Mouse (Mus musculus) lung, postnatal 0 days (tissue): ENCODE measurements around the gene Evl.
A peak's percentile ranks its signal among the peaks of the same experiment; 100 is the strongest.

Source experiments
- CTCF ChIP-seq: IDR thresholded peaks from 2 replicates; pipeline ENCODE4 v1.5.1; 2016; ENCODE audit warnings: antibody characterized with exemption, mild to moderate bottlenecking
- EP300 ChIP-seq: IDR thresholded peaks from 2 replicates; pipeline ENCODE4 v1.6.1; 2016; ENCODE audit warnings: antibody characterized with exemption, mild to moderate bottlenecking, control low read depth

DNA sequence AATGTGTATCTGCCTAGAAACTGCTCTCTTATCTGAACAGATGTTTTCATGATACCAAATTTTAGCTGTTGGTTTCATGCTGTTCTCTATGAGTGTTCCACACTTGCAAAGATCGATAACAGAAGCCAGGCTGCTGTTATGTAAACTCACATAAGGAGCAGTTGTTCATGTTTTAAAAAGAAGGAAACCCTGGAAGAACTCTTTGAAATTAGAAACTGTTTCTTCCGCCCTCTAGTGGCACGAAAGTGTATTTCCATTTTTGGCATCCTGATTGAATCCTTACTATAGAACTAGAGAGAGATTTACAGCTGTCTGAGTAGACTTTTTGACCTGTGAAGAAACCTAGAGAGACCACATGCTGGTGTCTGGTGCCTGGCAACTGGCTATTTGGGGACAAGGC lies 43.5 kb upstream of the Evl start:
- TF ChIP-seq CTCF (peak; percentile 72), EP300 (no peak)
